Mouse (Mus musculus) kidney, adult 2 months (tissue): Measurements from ENCODE around the gene Galnt10. TPM values are rescaled to one million over a fixed set of nuclear protein-coding genes. Genes with fewer than 3 reads are reported as not detected.

Experiments used
- DNase-seq: peaks from one replicate; pipeline ENCODE4 v3.0.0; 2021
- H3K27ac ChIP-seq: fragments of 200-500 bp; 2 replicates; pipeline ENCODE4 v1.5.1; 2012; ENCODE audit warnings: low read depth, low read length, control low read depth, inconsistent platforms; ENCODE audit not compliant: insufficient read depth
- H3K27me3 ChIP-seq: fragments of 200-500 bp; replicated peaks from 2 replicates; pipeline ENCODE4 v1.6.1; 2012; ENCODE audit warnings: mild to moderate bottlenecking, moderate library complexity, low read length, inconsistent platforms; ENCODE audit not compliant: control insufficient read depth, insufficient read depth
- H3K36me3 ChIP-seq: fragments of 200-500 bp; 2 replicates; pipeline ENCODE4 v1.6.1; 2012; ENCODE audit warnings: mild to moderate bottlenecking, moderate library complexity, low read length, inconsistent platforms; ENCODE audit not compliant: control insufficient read depth, insufficient read depth
- H3K4me1 ChIP-seq: fragments of 200-500 bp; 2 replicates; pipeline ENCODE4 v1.6.1; 2011; ENCODE audit warnings: low read length; ENCODE audit not compliant: control insufficient read depth, insufficient read depth
- H3K4me3 ChIP-seq: fragments of 200-500 bp; 2 replicates; pipeline ENCODE4 v1.5.1; 2011; ENCODE audit warnings: mild to moderate bottlenecking, low read depth, low read length, control low read depth; ENCODE audit not compliant: insufficient read depth
- CTCF ChIP-seq: fragments of 200-500 bp; conservative IDR thresholded peaks from 2 replicates; pipeline ENCODE4 v1.5.1; 2011; ENCODE audit warnings: low read depth, mild to moderate bottlenecking, control low read depth, low read length, moderate library complexity, mixed read lengths; ENCODE audit not compliant: insufficient read depth, insufficient read length
- POLR2A ChIP-seq: fragments of 200-500 bp; IDR thresholded peaks from one replicate; pipeline ENCODE4 v1.6.1; 2011; ENCODE audit warnings: low read depth, low read length, control low read depth
- WGBS: fragments of 180-500 bp; shearing (Covaris S2); methylation state at CpG from one replicate; pipeline ENCODE4 v1.1.7; 2018; 5-methylcytosine and 5-hydroxymethylcytosine counted together
- polyA plus RNA-seq: library from polyadenylated mRNA; depleted of rRNA; stranded (reverse); fragments of >200 nt; gene quantifications from 2 replicates; pipeline ENCODE4 v1.2.3, GENCODE M21; 2012

Gene Galnt10
- polyA plus RNA-seq, 1 experiment, result 11.1 TPM

DNA sequence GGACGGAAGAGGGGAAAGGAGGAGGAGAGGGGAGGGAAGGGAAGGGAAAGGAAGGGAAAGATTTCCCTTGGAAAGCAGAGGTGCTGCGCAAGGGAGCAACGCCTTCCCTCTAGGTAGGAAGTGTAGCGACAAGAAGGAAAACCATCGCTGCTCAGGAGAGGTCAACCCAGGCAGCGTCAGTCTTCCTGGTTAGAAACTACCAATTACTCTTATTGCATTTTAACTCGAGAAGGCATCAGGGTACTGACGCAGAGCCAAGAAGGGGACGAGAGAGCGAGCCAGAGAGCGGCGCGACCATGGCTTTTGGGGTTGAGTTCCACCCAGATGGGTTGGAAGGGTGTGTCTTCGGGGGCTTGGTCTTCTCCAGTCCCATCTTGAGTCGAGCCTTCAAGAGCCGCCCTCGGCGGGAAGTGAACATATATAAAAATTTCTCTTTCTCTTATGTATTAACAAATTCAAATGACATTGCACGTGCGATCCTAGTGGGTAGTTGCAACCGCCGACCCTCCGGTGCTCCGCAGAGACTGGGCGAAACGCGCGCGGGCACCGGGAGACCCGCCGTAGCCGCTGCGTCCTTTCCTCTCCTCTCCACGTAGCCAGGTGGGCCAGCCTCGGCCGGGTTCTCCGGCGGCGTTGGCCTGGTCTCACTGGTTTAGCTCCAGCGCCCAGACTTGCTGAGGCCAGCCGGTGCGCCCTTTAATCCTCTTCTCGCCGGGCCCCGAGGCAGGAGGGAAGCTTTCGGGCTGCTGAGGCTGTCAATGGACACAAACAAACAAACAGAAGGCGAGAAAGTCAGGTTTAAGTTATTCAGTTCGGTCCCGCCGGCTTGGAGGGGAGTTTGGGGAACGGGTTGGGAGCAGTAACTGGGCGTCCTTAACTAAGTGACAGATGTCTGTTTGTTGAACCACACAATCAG lies 184.0 kb downstream of the Galnt10 start:
- Histone ChIP-seq H3K4me3 (no peak overlapping the region), H3K27me3 (peaks cover 5% of the 10 kb centered on the region; the same call in 1 of the 2 replicates), H3K36me3 (no peaks in the 10 kb centered on the region), H3K27ac (no peak overlapping the region), H3K4me1 (no peaks in the 10 kb centered on the region)
- no peak for DNase-seq
- TF ChIP-seq POLR2A (no peak), CTCF (no peak)
- WGBS, result 11% methylated on average over 53 of the region's 53 CpGs

DNA sequence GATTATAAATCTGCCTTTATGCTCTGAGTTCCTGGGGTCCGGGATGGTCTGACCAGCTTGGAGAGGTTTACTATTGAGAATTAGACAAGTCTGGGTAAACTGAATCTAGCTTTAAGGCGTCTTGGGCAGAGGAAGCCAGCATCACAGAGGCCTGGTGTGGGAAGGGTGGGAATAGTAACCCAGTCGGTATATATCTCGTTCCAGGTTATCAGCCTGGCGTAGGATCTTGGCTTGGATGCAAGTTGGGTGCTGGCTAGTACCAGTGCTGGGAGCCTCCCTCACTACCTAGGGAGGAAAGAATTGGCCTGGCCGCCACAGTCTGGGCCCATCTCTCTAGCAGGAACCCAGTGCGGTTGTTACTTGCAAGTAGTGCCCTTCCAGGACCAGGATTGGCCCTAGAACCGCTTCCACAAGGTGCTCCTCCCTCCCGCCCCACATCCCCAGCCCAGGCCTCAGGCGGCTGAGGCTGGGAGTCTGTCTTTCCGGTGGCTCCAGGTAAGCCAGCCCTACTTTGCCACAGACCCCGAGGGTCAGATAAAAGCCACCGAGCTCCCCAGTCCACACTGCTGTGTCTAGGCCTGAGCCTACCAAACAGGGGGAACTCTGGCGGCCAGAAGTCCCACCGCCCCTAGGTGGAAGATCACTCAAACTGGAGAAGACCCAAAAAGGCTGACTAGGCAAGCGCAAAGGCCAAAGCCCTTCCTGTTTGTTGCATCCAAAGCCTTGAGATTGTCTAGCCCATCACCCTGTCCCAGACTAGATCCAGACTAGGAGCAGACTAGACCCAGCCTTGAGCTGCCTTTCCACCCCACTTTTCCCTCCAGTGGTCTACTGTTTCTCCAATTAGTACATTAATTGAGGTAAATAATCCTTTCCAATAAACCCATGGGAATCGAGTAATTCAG lies 184.9 kb downstream of the Galnt10 start:
- WGBS, result 77% methylated on average over 17 of the region's 17 CpGs
- DNase-seq, result no peak
- TF ChIP-seq POLR2A (no peak), CTCF (no peak)
- Histone ChIP-seq H3K27me3 (peaks cover 5% of the 10 kb centered on the region; the same call in 1 of the 2 replicates), H3K36me3 (no peaks in the 10 kb centered on the region), H3K4me1 (no peaks in the 10 kb centered on the region), H3K4me3 (no peak overlapping the region), H3K27ac (no peak overlapping the region)

DNA sequence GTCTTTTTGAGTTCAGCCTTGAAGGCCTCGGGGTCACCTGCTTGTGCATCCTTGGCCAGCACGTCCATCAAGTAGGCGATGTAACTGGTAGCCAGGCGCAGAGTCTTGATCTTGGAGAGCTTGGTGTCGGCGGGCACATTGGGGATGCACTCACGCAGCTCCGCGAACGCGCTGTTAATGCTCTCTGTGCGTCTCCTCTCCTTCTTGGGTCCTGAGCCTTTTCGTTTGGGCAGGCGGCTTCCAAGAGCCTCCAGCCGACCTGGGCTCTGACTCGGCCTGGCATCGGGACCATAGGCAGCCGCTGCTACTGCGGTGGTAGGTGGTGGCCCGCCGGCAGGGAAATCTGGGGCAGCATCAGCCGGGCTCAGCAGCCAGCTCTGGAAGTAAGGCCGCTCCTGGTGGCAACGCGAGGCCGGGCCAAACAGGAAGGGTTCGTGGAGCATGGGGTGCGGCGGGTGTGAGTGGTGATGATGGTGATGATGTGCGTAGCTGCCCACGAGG lies 186.1 kb downstream of the Galnt10 start:
- TF ChIP-seq POLR2A (no peak), CTCF (no peak)
- DNase-seq, result no peak
- H3K27ac ChIP-seq, result no peak overlapping the region
- H3K4me1 ChIP-seq, result no peaks in the 10 kb centered on the region
- no peaks in the 10 kb centered on the region for H3K36me3 ChIP-seq
- 21% methylated on average over 31 of the region's 31 CpGs for WGBS
- H3K4me3 ChIP-seq, result no peak overlapping the region
- peaks cover 5% of the 10 kb centered on the region; the same call in 1 of the 2 replicates for H3K27me3 ChIP-seq

DNA sequence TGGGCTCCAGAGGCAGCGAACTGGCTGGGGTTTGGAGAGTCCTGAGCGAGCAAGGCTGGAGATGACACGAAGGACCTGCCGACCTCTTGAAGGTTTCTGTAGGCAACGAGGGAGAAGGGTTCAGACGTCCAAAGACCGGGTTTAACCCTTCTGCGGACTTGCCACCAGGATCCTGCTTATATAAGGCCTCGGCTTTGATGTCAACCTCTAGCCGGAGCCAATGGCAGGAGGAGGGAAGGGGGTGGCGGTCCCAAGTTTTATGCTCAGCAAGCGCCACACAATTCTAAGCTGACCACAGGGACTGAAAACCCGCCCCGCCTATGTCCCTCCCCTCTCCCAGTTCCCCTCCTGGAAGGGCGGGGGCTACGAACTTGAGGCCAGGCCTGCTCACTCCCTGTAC lies 186.6 kb downstream of the Galnt10 start:
- TF ChIP-seq CTCF (no peak), POLR2A (no peak)
- Histone ChIP-seq H3K4me3 (no peak overlapping the region), H3K4me1 (no peaks in the 10 kb centered on the region), H3K36me3 (no peaks in the 10 kb centered on the region), H3K27ac (no peak overlapping the region), H3K27me3 (peaks cover 5% of the 10 kb centered on the region; the same call in 1 of the 2 replicates)
- WGBS, result 32% methylated on average over 16 of the region's 16 CpGs
- DNase-seq, result no peak

DNA sequence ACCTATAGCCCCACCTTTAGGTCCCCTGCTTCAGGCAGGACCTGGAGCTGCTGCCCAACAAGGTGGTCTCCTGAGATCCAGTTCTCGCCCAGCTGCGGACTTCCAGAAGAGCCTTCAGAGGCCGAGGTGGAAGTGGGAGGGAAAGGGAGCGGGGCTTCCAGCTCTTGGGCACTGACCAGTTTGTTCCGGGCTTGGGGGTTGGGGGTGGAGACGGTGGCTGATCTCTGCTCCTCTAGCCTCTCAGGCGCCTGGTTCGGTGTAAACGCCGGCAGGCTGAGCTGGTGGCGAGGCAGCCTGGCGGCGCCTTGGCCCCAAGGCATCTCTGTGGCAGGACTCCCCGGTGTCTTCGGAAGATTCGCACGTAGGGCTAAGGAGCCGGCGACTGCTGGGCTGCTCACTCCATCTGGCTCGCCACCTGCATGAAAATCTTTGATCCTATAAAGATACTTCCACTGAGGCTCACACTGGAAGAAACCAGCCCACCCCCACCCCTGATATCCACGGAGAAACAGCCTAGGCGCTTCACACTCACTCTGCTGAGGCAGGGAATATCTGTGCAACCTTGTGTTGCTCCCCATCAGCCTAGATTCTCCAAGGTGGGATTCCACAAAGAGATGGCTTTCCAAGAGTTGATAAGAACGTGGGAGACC lies 187.4 kb downstream of the Galnt10 start, which contains the start of gene Hand1:
Gene Hand1 (minus strand): TSS at position 267 of the 650 bp plus-strand sequence.
- no peak within 1 kb of the TSS for H3K4me3 ChIP-seq
- H3K36me3 ChIP-seq, result no peaks in the 10 kb centered on the region
- no peak within 1 kb of the TSS for H3K27ac ChIP-seq
- peaks cover 2% of the 10 kb centered on the region; the same call in 1 of the 2 replicates for H3K27me3 ChIP-seq
- DNase-seq, result no peak
- H3K4me1 ChIP-seq, result no peaks in the 10 kb centered on the region
- no peak for TF ChIP-seq POLR2A
- TF ChIP-seq CTCF, result no peak
- WGBS, result 20% methylated on average over 23 of the region's 23 CpGs

DNA sequence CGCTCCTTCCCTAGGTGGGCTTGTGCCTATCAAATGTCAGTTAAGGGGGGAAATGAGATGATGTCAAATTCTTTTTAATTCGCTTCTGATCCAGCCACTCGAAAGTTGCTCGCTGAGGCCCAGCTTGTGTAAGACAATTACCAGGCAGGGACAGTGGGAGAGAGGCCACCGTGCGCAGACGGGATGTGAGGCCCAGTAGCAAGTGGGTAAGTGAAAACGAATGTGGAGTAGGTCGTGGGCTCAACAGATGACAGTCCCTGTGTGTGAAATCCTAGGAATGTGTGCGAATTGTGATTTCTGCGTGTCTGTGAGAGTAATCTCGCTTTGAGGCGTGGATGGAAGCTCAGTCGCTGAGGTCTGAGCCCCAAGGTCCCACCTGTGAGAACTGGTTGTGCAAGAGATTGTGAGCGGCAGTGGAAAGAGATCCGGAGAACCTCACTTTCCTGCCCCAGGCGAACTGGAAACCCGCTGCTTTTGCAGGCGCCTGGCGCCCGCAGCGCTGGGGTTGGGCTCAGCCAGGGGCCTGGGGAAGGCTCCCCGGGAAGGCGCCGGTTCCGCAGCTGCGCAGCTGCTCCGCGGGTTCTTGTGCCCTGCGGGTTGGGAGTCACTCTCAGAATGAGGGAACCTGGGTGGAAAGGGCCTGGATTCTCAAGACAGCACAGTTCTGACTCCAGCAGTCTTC lies 188.2 kb downstream of the Galnt10 start:
- Histone ChIP-seq H3K4me3 (no peak overlapping the region), H3K27me3 (peaks cover 2% of the 10 kb centered on the region; the same call in 1 of the 2 replicates), H3K27ac (no peak overlapping the region), H3K4me1 (no peaks in the 10 kb centered on the region), H3K36me3 (no peaks in the 10 kb centered on the region)
- TF ChIP-seq CTCF (no peak), POLR2A (no peak)
- 10% methylated on average over 30 of the region's 30 CpGs for WGBS
- no peak for DNase-seq
